Mouse (Mus musculus) CH12.LX (cell line): ENCODE results near the gene Dpf3. TPM values are rescaled to one million over a fixed set of nuclear protein-coding genes. Genes with fewer than 3 reads are reported as not detected.

Source experiments
- DNase-seq: peaks from one replicate; pipeline ENCODE4 v3.0.0-alpha.2; 2013; ENCODE audit errors: extremely low read depth
- H3K27ac ChIP-seq: 2 replicates; pipeline ENCODE4 v1.5.1; 2012; ENCODE audit warnings: low read depth, mild to moderate bottlenecking, control low read depth, moderate library complexity; ENCODE audit not compliant: insufficient read depth
- H3K27me3 ChIP-seq: replicated peaks from 2 replicates; pipeline ENCODE3; 2012; ENCODE audit warnings: inconsistent platforms
- H3K36me3 ChIP-seq, 2 experiments: replicated peaks in 1 of 2; 2 replicates each; pipeline versions ENCODE3 to v1.6.1; 2012; ENCODE audit warnings: inconsistent platforms in 1 of 2, low read length in 1 of 2, mild to moderate bottlenecking in 1 of 2, mixed read lengths in 1 of 2, moderate library complexity in 1 of 2; ENCODE audit not compliant: control insufficient read depth in 1 of 2, insufficient read depth in 1 of 2
- H3K4me1 ChIP-seq, 2 experiments: 2 replicates each; pipeline ENCODE4 v1.6.1; 2012; ENCODE audit warnings: inconsistent platforms in 1 of 2, moderate library complexity in 1 of 2; ENCODE audit not compliant: insufficient read depth in 2 of 2, control insufficient read depth in 1 of 2
- H3K4me2 ChIP-seq: 2 replicates; pipeline ENCODE4 v1.6.1; 2012; ENCODE audit warnings: low read depth, mild to moderate bottlenecking, control low read depth; ENCODE audit not compliant: poor library complexity, insufficient read depth, severe bottlenecking
- H3K4me3 ChIP-seq, 3 experiments: fragments of 150-350 bp in 1 of 3; sonication (generic) in 1 of 3; replicated peaks in 1 of 3; 2 replicates each; pipeline versions ENCODE3 to v1.5.1; 2011 to 2012; ENCODE audit warnings: low read depth in 2 of 3, low read length in 2 of 3, mild to moderate bottlenecking in 2 of 3, moderate library complexity in 2 of 3, control low read depth in 1 of 3, improper control_type of control experiment in 1 of 3, inconsistent platforms in 1 of 3, mixed read lengths in 1 of 3; ENCODE audit not compliant: poor library complexity in 1 of 3
- H3K79me2 ChIP-seq: replicated peaks from 2 replicates; pipeline ENCODE4 v1.6.1; 2012; ENCODE audit warnings: mild to moderate bottlenecking, moderate library complexity; ENCODE audit not compliant: control insufficient read depth, poor library complexity, insufficient read depth, severe bottlenecking; ENCODE audit errors: extremely low read depth
- H3K9ac ChIP-seq: 2 replicates; pipeline ENCODE4 v1.6.1; 2012; ENCODE audit warnings: low read depth, mild to moderate bottlenecking, control low read depth, moderate library complexity; ENCODE audit not compliant: insufficient read depth
- H3K9me3 ChIP-seq: replicated peaks from 2 replicates; pipeline ENCODE3; 2012; ENCODE audit warnings: low read length, inconsistent platforms, mixed read lengths
- CHD2 ChIP-seq: IDR thresholded peaks from 2 replicates; pipeline ENCODE4 v1.6.1; 2011; ENCODE audit warnings: low read length, improper control_type of control experiment
- CTCF ChIP-seq, 2 experiments: IDR thresholded peaks in 1 of 2; conservative IDR thresholded peaks in 1 of 2; 2 replicates each; pipeline ENCODE4 v1.5.1; 2011 to 2012; ENCODE audit warnings: low read depth in 2 of 2, low read length in 2 of 2, improper control_type of control experiment in 1 of 2, inconsistent platforms in 1 of 2, mild to moderate bottlenecking in 1 of 2, moderate library complexity in 1 of 2
- E2F4 ChIP-seq: IDR thresholded peaks from 2 replicates; pipeline ENCODE4 v1.6.1; 2011; ENCODE audit warnings: low read depth, low read length, improper control_type of control experiment; ENCODE audit not compliant: insufficient replicate concordance
- ELF1 ChIP-seq: IDR thresholded peaks from 2 replicates; pipeline ENCODE4 v1.6.1; 2014; ENCODE audit warnings: low read depth, mild to moderate bottlenecking, inconsistent platforms, low read length, improper control_type of control experiment
- EP300 ChIP-seq: IDR thresholded peaks from 2 replicates; pipeline ENCODE4 v1.6.1; 2011; ENCODE audit warnings: low read length, improper control_type of control experiment
- ETS1 ChIP-seq: conservative IDR thresholded peaks from 2 replicates; pipeline ENCODE4 v1.6.1; 2012; ENCODE audit warnings: low read depth, mild to moderate bottlenecking, inconsistent platforms, low read length, improper control_type of control experiment, moderate library complexity
- JUN ChIP-seq: IDR thresholded peaks from 2 replicates; pipeline ENCODE4 v1.6.1; 2011; ENCODE audit warnings: low read depth, mild to moderate bottlenecking, low read length, improper control_type of control experiment, moderate library complexity; ENCODE audit not compliant: insufficient read depth
- KAT2A ChIP-seq: IDR thresholded peaks from 2 replicates; pipeline ENCODE4 v1.6.1; 2012; ENCODE audit warnings: low read length, improper control_type of control experiment, inconsistent platforms; ENCODE audit not compliant: insufficient replicate concordance
- MAX ChIP-seq: IDR thresholded peaks from 2 replicates; pipeline ENCODE4 v1.6.1; 2011; ENCODE audit warnings: low read length, improper control_type of control experiment
- MYC ChIP-seq: IDR thresholded peaks from 2 replicates; pipeline ENCODE4 v1.6.1; 2011; ENCODE audit warnings: low read depth, mild to moderate bottlenecking, improper control_type of control experiment, low read length
- RAD21 ChIP-seq: IDR thresholded peaks from 2 replicates; pipeline ENCODE4 v1.6.1; 2011; ENCODE audit warnings: low read depth, mild to moderate bottlenecking, low read length, improper control_type of control experiment, moderate library complexity
- SIN3A ChIP-seq: IDR thresholded peaks from 2 replicates; pipeline ENCODE4 v1.6.1; 2012; ENCODE audit warnings: low read length, improper control_type of control experiment, inconsistent platforms
- UBTF ChIP-seq: IDR thresholded peaks from 2 replicates; pipeline ENCODE4 v1.6.1; 2012; ENCODE audit warnings: low read depth, mild to moderate bottlenecking, inconsistent platforms, low read length, improper control_type of control experiment, moderate library complexity
- USF2 ChIP-seq: conservative IDR thresholded peaks from 2 replicates; pipeline ENCODE4 v1.6.1; 2011; ENCODE audit warnings: low read depth, low read length, improper control_type of control experiment
- ZMIZ1 ChIP-seq: IDR thresholded peaks from 2 replicates; pipeline ENCODE4 v1.6.1; 2012; ENCODE audit warnings: low read depth, mild to moderate bottlenecking, inconsistent platforms, low read length, improper control_type of control experiment
- dilution Hi-C: fragments of 300-500 bp; cut with MboI; formaldehyde crosslinking; loops from 2 replicates; pipeline ENCODE4 v1.14.3; 2020; ENCODE audit warnings: low sequenced_read_pairs; ENCODE audit not compliant: extremely low pct_unique_long_range_greater_than_20kb, extremely low pct_ligation_motif_present
- in situ Hi-C: fragments of 300-500 bp; cut with MboI; formaldehyde crosslinking; loops from 3 replicates; pipeline ENCODE4 v1.14.3; 2019; ENCODE audit warnings: low sequenced_read_pairs, low pct_ligation_motif_present, low pct_unique_long_range_greater_than_20kb, mixed read lengths
- polyA plus RNA-seq: library from polyadenylated mRNA; unstranded; fragments of >175 nt; gene quantifications from 2 replicates; pipeline ENCODE4 v1.2.1, GENCODE M21; 2012; ENCODE audit warnings: low read depth; ENCODE audit not compliant: insufficient read length
- total RNA-seq, 2 experiments: library from RNA; depleted of rRNA; stranded (reverse); fragments of 300-350 nt in 1 of 2; fragments of >200 nt in 1 of 2; gene quantifications; 2 replicates each; pipeline ENCODE4 v1.2.3; 2012 to 2014

Dpf3 gene
- total and polyA plus RNA-seq, 3 experiments = 0.42 to 1.2 (median 1.2) TPM

GRCm38 (mm10) chr12:83470085-83470484, 17.4 kb downstream of the Dpf3 start:
- H3K9ac ChIP-seq = no peak overlapping the region
- H3K36me3 ChIP-seq = no peaks in the 10 kb centered on the region
- no peak for TF ChIP-seq RAD21
- TF ChIP-seq CTCF (conservative IDR thresholded peaks at IDR 0.05 in 1 of 2, IDR thresholded peaks at IDR 0.05 in 1 of 2; ENCODE audit: low read depth in 2 of 2, low read length in 2 of 2) = no peak
- TF ChIP-seq ETS1 = no peak
- TF ChIP-seq KAT2A = no peak
- TF ChIP-seq JUN = no peak
- TF ChIP-seq USF2 = no peak
- TF ChIP-seq MYC = no peak
- no peak overlapping the region for H3K4me3 ChIP-seq
- dilution Hi-C loops = no loop called here
- H3K4me1 ChIP-seq = peaks cover 0 to 13% of the 10 kb centered on the region in 2 experiments; a peak in 2 of 4 replicates
- H3K79me2 ChIP-seq = no peaks in the 10 kb centered on the region
- H3K27me3 ChIP-seq = no peaks in the 10 kb centered on the region
- DNase-seq = no peak
- in situ Hi-C loops = no loop called here
- H3K27ac ChIP-seq = no peak overlapping the region
- no peaks in the 10 kb centered on the region for H3K9me3 ChIP-seq
- H3K4me2 ChIP-seq = no peak overlapping the region

- H3K27me3 ChIP-seq = no peaks in the 10 kb centered on the region
- H3K9ac ChIP-seq = no peak overlapping the region
- H3K4me2 ChIP-seq = no peak overlapping the region
- no peaks in the 10 kb centered on the region for H3K36me3 ChIP-seq
- dilution Hi-C loops = no loop called here
- no peaks in the 10 kb centered on the region for H3K79me2 ChIP-seq
- DNase-seq = no peak
- no peaks in the 10 kb centered on the region for H3K9me3 ChIP-seq
- H3K27ac ChIP-seq = no peak overlapping the region
- H3K4me1 ChIP-seq = peaks cover 2 to 17% of the 10 kb centered on the region in 2 experiments; a peak in 3 of 4 replicates
- in situ Hi-C loops = no loop called here
- H3K4me3 ChIP-seq = no peak overlapping the region
- TF ChIP-seq ZMIZ1 (no peak), MAX (no peak), E2F4 (no peak)
These were observed 20.7 kb downstream of the Dpf3 start for GRCm38 (mm10) chr12:83466508-83467430.

GRCm38 (mm10) chr12:83466053-83466452, 21.5 kb downstream of the Dpf3 start:
- no peak overlapping the region for H3K9ac ChIP-seq
- DNase-seq = no peak
- in situ Hi-C loops = no loop called here
- dilution Hi-C loops = no loop called here
- no peak overlapping the region for H3K4me3 ChIP-seq
- H3K4me2 ChIP-seq = no peak overlapping the region
- TF ChIP-seq EP300 = no peak
- TF ChIP-seq UBTF = no peak
- no peak for TF ChIP-seq CHD2
- TF ChIP-seq ELF1 = no peak
- TF ChIP-seq SIN3A = no peak
- TF ChIP-seq, all 38 proteins: peak for 0
- H3K36me3 ChIP-seq = no peaks in the 10 kb centered on the region
- no peaks in the 10 kb centered on the region for H3K9me3 ChIP-seq
- no peaks in the 10 kb centered on the region for H3K27me3 ChIP-seq
- no peaks in the 10 kb centered on the region for H3K79me2 ChIP-seq
- no peak overlapping the region for H3K27ac ChIP-seq
- H3K4me1 ChIP-seq = peaks cover 2 to 17% of the 10 kb centered on the region in 2 experiments; a peak in 3 of 4 replicates
